Mouse (Mus musculus) urinary bladder, adult 2 months (tissue): ENCODE results near the gene Nectin4. TPM values are rescaled to one million over a fixed set of nuclear protein-coding genes. Genes with fewer than 3 reads are reported as not detected.
A peak's percentile ranks its signal among the peaks of the same experiment; 100 is the strongest.

ENCODE experiments used
- DNase-seq: peaks from one replicate; pipeline ENCODE4 v3.0.0; 2022; ENCODE audit warnings: low spot score
- polyA plus RNA-seq: library from polyadenylated mRNA; depleted of rRNA; stranded (reverse); fragments of >200 nt; gene quantifications from 2 replicates; pipeline ENCODE4 v1.2.3, GENCODE M21; 2012; rRNA removed

Nectin4 gene
- polyA plus RNA-seq, 1 experiment = 39.2 TPM

DNA sequence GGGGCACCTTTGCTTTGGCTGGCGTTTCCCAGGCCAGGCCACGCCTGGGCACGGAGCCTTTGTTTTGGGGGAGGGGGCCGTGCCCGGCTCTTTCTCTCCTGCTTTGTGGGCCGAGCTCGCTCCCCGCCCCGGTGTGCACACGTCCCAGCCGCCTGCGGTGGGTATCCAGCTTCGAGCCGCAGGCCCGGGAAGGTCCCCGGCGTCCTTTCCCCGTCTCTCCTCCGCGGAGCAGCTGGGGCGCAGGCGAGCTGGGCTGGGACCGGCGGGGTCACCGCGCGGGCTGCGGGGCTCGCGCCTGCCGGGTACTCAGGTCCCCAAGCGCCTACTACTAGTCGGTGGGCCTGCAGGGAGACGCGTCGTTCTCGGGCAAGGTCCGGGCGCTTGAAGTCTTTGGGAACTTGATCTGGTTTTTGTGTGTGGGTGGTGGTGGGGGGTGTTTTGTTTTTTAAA is 41.6 kb downstream of the Nectin4 start:
- DNase-seq = no peak

DNA sequence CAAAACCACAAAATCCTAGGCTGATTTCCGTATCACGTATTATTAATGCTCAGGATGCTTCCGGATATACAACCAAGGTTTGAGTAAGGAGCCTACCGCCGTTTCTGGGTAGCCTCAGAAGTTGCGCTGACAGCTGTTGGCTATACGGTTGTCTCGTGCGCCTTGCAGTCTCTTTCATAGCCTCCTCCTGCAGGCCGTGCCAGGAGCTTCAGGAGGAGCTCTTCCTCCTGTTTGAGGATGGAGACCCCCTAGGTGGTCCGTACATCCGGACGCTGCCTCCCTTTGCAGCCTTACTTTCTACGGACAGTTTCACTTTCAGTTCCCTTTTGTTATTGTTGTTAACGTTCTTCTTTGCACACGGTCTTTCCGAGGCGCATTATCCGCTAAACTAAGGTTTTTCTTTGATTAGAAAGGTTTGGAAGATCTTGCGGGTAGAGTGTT is 42.1 kb downstream of the Nectin4 start:
- DNase-seq = no peak

DNA sequence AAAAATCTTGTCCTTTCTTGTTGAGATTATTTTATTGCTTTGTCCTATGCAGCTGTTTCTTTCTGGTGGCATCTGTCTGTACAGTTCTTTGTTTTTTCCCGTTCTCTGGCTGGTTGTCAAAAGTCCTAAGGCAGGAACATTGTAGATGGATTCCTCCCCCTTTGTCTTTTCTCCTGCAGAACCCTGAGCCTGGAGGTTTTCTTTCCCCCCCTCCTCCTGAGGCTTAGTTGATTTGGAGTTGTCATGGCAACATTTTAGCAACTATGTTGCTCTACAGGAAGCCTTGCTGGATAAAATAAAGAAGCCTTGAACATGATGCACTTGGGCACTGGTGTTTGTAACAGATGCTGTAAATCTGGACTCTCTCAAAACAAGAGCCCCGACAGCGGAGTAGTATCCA is 42.5 kb downstream of the Nectin4 start:
- no peak for DNase-seq

DNA sequence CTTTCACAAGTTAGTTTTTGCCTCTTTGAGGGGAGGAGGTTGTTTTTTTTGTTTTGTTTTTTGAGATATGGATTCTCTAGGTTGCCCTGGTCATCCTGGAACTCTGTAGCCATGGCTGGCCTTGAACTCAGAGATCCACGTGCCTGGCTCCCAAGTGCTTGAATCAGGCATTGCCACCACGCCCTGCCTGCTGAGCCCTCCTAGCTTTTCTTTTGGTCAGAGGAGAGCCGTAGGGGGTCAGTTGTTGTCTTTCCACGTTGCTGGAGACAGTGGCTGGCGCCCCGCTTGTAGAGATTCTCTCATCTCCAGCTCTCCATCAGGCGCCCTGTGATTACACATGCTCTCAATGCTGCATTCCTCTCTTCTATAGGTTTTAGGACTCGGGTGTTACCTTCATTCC is 43.7 kb downstream of the Nectin4 start:
- DNase-seq = no peak

DNA sequence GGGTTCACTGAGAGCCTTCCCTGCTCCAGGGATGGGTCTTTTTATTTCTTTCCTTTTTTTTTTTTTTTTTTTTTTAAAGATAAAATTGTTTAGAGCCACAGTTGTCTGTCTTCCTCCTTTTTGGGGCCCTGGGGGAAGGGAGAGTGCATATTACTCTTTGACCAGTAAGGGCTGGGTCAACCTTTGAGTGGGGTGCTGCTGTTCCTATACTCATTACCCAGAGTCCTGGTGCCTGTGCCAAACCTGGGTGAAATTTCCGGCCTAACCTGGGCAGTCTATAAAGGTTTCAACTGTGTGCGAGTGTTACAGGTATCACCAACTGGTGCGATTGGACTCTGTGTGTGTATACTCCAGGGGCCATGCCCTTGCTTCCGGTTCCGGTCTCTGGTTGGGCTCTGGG is 48.8 kb downstream of the Nectin4 start, which contains the start of gene Tstd1:
Tstd1 (plus strand) TSS at position 213 of the 400 bp plus-strand sequence.
- no peak for DNase-seq

DNA sequence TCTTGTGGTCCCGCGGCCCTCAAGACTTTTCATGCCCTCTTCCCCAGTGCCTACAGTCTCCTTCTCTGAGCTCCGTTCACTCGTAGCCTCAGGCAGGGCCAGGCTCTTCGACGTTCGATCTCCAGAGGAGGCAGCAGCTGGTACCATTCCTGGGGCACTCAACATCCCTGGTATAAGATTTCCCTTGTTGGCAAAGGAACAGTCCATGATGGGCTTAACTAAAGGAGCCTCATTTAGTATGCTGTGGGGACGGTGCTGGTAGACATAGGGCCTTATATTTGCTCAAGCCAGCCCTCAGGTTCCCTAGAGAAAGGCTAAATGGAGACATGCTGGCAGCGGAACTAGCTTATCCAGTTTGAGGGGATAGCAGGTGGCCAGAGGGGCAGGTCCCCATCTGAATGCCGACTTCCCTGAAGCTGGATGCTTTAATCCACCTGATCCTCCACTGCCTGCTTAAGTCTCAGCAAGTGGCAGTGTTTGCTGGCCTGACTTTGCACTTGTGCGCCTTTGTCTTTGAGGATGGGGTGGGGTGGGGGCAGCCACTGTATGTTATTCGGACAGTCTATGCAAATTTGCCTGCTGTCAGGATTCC is 49.5 kb downstream of the Nectin4 start:
- DNase-seq = no peak

DNA sequence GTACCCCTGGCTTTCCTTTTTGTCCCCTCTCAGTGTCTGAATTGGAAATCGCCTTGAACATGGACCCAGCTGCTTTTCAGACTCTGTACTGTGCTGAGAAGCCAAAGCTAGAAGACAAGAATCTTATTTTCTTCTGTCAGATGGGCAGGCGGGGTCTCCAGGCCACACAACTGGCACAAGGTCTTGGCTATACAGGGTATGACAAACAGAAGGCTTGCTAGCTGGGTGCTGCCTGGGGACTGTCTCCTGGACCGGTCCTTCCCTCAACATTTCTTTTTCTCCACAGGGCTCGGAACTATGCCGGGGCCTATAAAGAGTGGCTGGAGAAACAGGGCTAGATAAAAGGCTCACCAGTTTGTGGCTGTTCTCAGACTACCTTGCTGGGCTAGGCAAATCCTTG is 50.0 kb downstream of the Nectin4 start:
- no peak for DNase-seq

DNA sequence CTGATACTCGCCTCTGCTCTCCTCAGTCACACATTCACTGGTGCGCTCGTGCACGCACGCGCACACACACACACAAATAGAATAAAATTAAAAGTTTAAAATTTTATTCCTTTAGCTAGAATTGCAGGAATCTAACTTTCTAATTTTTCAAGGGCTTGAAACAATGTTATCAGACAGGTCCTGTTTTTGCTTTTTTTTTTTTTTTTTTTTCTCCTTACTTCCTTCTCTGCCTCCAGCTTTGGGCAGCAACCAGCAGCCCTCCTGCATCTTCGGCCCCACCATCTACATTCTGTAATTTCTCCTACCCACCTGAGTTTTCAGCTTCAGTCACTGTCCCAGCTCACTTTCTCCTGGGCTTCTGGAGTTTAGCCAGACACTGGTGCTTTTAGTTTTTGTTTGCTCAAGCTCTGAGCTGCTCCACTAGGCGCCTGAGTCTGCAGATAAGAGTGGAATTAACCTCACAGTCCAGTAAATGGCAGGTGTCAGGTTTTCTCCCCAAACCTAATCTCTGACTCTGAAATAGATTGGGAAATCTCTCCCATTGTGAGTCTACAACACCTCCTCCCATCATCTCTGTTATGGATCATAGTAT is 52.7 kb downstream of the Nectin4 start:
- no peak for DNase-seq

DNA sequence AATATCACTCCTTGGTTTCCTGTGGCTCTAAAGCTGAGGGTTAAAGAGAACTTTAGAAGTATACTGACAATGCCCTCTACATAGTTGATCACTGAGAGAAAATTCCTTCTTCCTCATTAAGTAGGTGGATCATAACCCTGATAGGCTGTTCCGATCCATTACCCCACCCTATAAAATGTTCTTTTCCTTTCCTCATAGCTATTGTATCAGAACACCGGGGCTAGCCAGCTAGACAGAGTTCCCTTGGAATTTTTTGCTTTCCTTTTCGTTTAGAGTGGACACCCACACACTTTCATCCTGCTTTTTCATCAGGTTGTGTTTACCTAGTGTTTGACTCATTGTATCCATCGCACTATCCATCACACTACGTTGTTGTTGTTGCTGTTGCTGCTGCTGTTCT is 54.7 kb downstream of the Nectin4 start:
- DNase-seq = no peak

DNA sequence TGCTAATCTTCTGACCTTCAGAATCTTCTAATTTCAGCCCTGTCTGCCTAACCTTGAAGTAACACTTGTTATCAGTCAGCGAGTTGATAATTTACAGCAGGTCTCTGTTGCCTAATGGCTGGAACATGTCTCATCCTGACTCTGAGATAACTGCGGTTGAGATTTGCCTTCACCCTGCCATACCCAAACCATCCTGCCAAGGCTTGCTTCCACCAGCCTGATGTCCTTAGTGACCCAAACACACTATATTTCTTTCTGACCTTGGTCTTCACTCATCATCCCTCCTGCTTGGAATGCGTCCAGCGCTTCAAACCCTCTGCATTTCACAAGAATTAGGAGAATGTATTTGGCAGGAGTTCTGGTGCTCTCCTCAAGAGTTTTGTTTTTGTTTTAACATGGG is 55.2 kb downstream of the Nectin4 start:
- no peak for DNase-seq

DNA sequence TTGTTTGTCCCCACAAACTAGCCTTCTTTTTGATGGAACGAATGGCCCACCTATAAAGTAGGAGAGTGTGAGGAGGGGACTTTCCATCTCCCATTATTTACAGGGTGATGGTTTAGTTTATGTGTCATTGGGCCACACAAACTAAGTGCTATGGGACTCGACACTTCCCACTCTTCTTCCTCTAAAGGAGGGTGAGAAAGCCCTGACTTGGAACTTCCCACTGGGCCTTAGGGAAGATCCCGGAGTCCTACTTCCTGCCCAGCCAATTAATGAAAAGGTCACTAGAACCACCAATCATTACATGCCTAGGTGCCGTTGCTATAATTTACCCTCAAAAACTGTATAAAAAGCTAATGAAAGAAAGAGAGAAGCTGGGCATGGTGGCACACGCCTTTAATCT is 62.3 kb downstream of the Nectin4 start:
- DNase-seq = no peak

DNA sequence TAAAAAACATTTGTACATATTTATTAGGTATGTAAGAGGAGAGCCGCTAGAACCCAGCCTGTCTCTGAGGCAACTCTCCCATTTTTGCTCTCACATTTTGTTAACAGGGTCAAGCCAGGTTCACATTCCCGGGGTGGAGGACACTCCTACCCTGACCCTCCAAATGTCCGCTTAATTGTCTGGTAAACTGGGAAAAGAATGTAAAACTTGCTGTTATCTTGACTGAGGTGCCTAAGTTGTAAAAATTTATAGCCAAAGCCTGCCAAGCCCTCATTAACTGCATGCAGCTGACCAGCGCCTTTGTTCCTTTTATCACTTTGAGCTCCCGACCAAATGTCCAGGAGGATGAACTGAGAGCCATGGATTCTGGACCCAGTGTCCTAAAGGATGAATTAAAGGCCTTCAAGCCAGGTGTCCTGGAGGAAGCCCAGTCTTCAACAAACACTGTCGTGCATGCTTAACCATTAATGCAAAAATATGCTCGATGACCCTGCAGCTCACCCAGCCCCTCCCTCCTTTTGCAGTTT is 65.5 kb downstream of the Nectin4 start:
- no peak for DNase-seq

DNA sequence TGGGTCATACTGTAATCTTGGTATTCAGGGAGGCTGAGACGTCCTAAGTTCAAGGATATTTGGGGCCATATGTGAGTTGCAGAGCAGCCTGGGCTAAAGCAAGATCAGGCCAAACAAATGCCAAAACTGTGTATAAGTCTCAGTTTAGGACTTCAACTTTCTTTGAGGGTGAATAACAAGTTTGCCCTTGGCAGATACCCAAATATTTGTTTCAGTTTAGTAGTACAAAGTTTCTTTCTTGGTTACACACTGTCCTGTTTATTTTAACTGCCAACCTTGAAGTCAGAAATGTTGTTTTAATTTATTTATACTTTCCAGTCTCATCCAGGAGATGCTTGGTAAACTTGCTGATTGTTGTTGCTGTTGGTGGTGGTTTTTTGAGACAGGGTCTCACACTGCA is 66.1 kb downstream of the Nectin4 start:
- no peak for DNase-seq

DNA sequence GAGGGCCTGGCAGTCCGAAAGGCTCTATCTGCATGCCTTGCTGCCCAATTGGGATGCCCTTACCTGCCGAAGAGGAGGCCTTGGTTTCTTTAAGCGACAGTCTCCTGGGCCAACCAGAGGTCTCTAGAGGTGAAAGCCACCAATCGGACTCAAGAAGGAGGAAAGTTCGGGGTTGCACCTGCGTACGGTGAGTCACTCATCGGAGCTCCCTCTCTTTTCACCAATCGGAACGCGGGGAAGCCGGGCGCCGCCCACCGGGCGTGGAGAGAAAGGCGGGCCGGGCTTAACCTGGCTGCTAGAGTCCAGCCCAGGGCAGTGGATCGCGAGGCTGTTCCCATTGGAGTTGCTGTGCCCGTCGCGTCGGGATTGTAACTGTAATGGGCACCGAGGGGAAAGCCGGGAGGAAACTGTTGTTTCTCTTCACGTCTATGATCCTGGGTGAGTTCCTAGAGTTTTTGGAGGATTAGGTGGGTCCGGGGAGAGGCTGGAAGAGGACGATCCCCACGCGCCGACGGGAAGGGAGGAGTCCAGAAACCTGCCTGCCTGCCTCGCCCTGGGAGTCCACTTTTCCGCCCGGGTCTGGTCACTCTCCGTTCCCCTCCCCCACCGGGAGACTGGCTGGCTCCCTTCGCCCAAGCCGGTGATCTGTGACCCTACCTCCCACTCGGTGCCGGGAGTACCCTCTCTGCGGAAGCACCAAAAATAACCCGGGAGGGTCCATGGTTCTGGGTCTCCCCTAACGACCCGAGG is 67.5 kb downstream of the Nectin4 start, which contains the start of gene F11r:
F11r (plus strand) TSS at position 272 of the 750 bp plus-strand sequence.
- DNase-seq = peak; percentile 88

Other genes with a start within 250 kb of the Nectin4 start
- 286 and 310 TPM in 2 replicates for gene Sdhc, start 219.5 kb upstream of the Nectin4 start, polyA plus RNA-seq
- 24.1 and 28.5 TPM in 2 replicates for gene Mpz, start 219.4 kb upstream of the Nectin4 start, polyA plus RNA-seq
- gene Pcp4l1, start 173.8 kb upstream of the Nectin4 start, polyA plus RNA-seq = 317 and 416 TPM in 2 replicates
- gene Nr1i3, start 156.1 kb upstream of the Nectin4 start, polyA plus RNA-seq = 0.04 TPM in 1 of 2 replicates, not detected in the other
- gene Tomm40l, start 147.6 kb upstream of the Nectin4 start, polyA plus RNA-seq = 35.0 and 39.6 TPM in 2 replicates
- gene Apoa2, start 145.0 kb upstream of the Nectin4 start, polyA plus RNA-seq = 1.0 and 1.8 TPM in 2 replicates
- gene Fcer1g, start 135.7 kb upstream of the Nectin4 start, polyA plus RNA-seq = 64.8 and 72.7 TPM in 2 replicates
- gene Adamts4, start 119.7 kb upstream of the Nectin4 start, polyA plus RNA-seq = 0.43 and 0.46 TPM in 2 replicates
- gene Ndufs2, start 118.7 kb upstream of the Nectin4 start, polyA plus RNA-seq = 110 and 141 TPM in 2 replicates
- gene B4galt3, start 99.8 kb upstream of the Nectin4 start, polyA plus RNA-seq = 71.4 and 74.6 TPM in 2 replicates
- 91.3 and 136 TPM in 2 replicates for gene Ppox, start 88.9 kb upstream of the Nectin4 start, polyA plus RNA-seq
- 44.7 and 48.4 TPM in 2 replicates for gene Usp21, start 82.1 kb upstream of the Nectin4 start, polyA plus RNA-seq
- 78.1 and 81.2 TPM in 2 replicates for gene Ufc1, start 75.1 kb upstream of the Nectin4 start, polyA plus RNA-seq
- 50.0 and 53.0 TPM in 2 replicates for gene Dedd, start 41.0 kb upstream of the Nectin4 start, polyA plus RNA-seq
- gene Nit1, start 24.5 kb upstream of the Nectin4 start, polyA plus RNA-seq = 63.1 and 70.2 TPM in 2 replicates
- 47.8 and 66.6 TPM in 2 replicates for gene Pfdn2, start 24.4 kb upstream of the Nectin4 start, polyA plus RNA-seq
- 2.3 and 2.8 TPM in 2 replicates for gene Klhdc9, start 9.3 kb upstream of the Nectin4 start, polyA plus RNA-seq
- gene Arhgap30, start 18.9 kb downstream of the Nectin4 start, polyA plus RNA-seq = 4.2 and 5.0 TPM in 2 replicates
- 68.7 and 73.4 TPM in 2 replicates for gene Usf1, start 41.2 kb downstream of the Nectin4 start, polyA plus RNA-seq
- gene Tstd1, start 48.8 kb downstream of the Nectin4 start, polyA plus RNA-seq = 5.4 and 8.4 TPM in 2 replicates
- gene F11r, start 67.4 kb downstream of the Nectin4 start, polyA plus RNA-seq = 76.3 and 79.2 TPM in 2 replicates
- 7.9 and 8.8 TPM in 2 replicates for gene Alyref2, start 133.4 kb downstream of the Nectin4 start, polyA plus RNA-seq
- gene Itln1, start 165.2 kb downstream of the Nectin4 start, polyA plus RNA-seq = 0.06 TPM in 1 of 2 replicates, not detected in the other
- 0.73 and 0.75 TPM in 2 replicates for gene Cd244a, start 189.1 kb downstream of the Nectin4 start, polyA plus RNA-seq
- 1.6 and 2.0 TPM in 2 replicates for gene Ly9, start 237.3 kb downstream of the Nectin4 start, polyA plus RNA-seq